Mouse (Mus musculus): Measurements from ENCODE around the gene Hrct1.
A peak's percentile ranks its signal among the peaks of the same experiment; 100 is the strongest.

Gene Hrct1

DNA sequence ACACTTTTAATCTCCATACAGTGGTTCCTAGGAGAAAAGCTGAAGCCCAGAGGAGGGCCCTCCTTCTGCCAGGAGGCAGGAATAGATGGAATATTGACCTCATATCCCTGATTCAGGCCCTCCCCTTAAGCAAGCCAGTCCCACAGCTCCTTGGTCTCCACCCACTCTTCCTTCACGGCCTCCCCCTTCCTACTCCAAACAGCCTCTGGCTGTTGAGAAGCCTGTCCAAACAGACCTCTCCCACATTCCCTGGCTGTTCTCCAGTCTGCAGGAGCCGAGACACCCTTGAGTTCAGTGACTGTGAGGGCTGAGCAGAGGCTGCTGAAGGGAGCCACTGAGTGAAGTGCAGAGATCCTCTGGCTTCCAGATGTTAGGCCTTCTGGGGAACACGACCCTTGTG is at the start of gene Hrct1:
Gene Hrct1, plus strand, starts transcription at position 194 of the 400 bp plus-strand sequence.
- no peak for DNase-seq

GRCm38 (mm10) chr4:43678541-43678940 is 48.4 kb upstream of the Hrct1 start:
- DNase-seq, result no peak

GRCm38 (mm10) chr4:43679416-43680043 is 47.5 kb upstream of the Hrct1 start:
- DNase-seq, result no peak

- no peak for DNase-seq
Measured at GRCm38 (mm10) chr4:43690021-43690420, 37.0 kb upstream of the Hrct1 start.

DNA sequence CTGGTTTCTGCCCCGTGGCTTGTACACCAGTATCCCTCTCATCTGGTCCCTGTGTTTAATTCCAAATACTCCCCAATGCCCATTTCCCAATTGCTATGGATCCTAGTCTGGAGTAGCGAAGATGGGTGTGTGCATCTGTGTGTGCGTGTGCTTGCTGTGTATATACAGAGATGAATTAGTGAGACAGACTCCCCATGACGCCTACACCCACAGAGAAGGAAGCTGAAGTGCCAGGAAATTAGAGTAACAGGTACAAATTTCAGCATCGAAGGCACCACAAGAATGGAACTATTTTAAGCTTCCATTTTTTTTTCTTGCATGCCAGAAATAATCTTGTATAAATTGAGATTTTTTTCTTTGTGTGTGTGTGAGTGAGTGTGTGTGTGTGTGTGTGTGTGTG is 36.0 kb upstream of the Hrct1 start:
- DNase-seq, result no peak

DNA sequence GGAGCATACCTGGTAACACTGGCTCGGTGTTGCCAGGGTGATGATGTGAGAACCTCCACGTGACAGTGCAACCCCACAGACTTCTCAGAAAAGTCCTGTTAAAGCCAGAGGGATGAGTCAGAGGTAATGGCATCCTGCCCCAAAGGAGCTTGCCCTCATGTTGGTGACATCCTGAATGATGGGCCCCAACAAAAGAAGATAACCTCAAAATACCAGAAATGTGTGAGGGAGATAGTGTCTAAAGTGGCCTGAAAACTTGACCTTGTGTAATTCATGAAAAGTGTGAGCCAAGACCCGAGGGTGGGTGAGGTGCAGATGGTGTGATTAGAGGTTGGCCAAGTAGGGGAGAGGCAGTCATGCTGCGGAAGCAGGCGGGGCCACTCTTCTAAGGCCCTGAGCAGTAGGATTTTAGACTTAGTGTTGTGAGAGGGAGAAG is 33.2 kb upstream of the Hrct1 start:
- no peak for DNase-seq

DNA sequence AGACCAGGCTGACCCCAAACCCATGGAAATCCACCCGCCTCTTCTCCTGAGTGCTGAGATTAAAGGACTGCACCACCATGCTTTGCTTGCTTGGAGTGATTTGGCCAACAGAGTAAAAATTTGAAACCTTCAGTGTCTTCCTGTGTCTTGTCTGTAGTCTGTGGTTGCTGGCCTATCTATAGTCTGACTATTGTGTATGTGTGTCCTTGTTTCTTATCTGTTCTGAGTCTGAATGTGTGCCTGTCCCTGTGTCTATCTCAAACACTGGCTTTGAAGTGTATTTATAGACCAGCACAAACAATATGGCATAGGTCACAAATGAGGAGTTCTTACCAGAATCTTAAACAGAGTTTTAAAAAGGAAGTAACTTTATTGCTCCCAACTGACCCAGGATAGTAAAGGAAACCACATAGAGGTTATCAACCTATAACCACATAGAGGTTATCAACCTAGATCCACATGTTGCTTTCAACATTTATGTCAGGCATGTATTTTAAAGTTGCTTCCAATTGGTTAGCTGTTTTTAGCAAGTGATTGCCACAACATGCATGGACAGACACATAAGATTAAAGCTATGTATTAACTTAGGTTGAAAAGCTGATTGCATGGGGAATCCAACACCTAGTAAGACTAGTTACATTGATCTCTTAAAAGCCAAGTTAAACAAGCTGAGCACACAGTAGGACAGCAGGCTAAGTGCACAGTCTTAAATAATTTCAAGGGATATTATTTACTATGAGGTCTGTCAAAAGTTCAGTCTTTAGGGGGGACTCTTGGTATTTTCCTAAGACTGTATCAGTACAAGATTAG is 32.3 kb upstream of the Hrct1 start:
- DNase-seq, result no peak

DNA sequence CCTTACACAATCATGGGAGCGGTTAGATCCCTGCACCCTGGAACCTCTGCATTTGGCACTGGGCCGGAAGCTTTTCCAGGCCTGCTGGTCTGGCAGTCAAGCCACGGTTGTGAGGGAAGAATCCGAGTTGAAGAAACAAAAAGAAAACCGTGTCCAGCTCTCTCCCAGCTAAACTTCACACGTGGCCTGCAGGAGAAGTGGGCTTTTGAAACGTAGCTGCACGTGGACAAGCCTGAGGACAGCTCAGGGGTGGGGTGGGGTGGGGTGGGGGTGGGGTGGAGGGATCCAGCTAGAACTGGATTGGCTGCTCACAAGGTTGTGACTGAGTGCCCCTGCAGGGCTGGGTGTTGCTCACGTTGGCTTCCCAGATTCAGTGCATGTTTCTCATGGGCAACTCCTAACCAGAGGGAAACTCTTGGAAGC is 31.7 kb upstream of the Hrct1 start:
- DNase-seq, result no peak

DNA sequence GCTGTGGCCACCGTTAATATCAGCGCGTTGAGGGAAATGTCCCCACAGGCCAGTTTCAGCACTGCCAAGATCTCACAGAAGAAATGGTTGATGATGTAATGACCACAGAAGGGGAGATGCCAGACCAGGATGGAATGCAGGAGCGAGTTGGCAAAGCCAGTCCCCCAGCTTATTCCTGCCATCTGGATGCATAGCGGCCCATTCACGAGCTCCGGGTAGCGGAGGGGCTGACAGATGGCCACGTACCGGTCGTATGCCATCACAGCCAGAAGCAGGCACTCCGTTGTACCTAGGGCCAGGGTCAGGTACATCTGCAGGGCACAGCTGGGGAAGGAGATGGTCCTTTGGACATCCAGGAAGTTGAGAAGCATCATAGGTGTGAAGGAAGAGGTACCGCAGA is 30.4 kb upstream of the Hrct1 start:
- peak; percentile 56 to 65 for DNase-seq

- no peak for DNase-seq
Measured at GRCm38 (mm10) chr4:43700707-43701106, 26.3 kb upstream of the Hrct1 start, which contains the start of gene Olfr70. Olfr70 (minus strand) TSS chr4:43700807.

DNA sequence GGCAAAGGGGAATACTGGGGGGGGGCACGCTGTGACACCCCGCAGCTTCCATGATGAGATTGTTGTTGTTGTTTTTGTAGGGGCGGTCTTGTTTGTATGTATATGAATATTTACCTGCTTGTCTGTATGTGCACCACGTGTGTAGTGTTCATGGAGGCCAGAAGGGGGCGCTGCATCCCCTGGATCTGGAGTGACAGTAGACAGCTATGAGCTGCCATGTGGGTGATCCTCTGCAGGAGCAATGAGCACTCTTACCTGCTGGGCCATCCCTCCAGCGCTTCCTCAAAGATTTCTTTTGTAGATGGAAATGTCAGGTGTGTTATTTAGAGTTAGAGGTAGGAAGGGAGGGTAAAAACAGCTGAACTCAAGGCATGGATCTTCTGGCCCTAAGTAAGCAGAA is 23.5 kb upstream of the Hrct1 start:
- no peak for DNase-seq

- no peak for DNase-seq
Measured at GRCm38 (mm10) chr4:43703851-43704250, 23.1 kb upstream of the Hrct1 start.

- no peak for DNase-seq
Measured at GRCm38 (mm10) chr4:43705991-43706390, 21.0 kb upstream of the Hrct1 start.

DNA sequence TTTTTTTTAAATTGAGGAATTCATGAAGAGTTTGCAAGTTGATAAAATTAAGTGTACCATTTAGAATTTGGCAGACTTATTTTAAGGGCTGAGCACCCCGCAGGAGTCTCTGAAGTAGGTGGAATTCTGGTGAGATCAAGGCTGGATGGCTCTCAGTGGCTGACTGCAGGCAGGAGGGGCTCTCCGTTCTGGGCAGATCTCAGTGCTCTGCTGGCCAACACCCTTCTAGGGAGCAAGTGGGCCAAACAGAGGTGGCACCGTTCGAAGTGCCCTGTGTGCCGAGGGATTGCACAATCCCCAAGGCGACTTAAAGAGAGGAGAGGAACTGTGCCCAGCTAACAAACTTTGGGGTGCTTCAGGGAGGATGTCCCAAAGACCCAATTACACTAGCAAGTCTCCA is 17.1 kb upstream of the Hrct1 start, which contains the start of gene Olfr71:
Gene Olfr71, minus strand, starts transcription at position 387 of the 400 bp plus-strand sequence.
- DNase-seq, result no peak

GRCm38 (mm10) chr4:43711821-43712220 is 15.2 kb upstream of the Hrct1 start:
- DNase-seq, result peak; percentile 92

- no peak for DNase-seq
Measured at GRCm38 (mm10) chr4:43713652-43714219, 13.3 kb upstream of the Hrct1 start.

GRCm38 (mm10) chr4:43720491-43721228 is 6.3 kb upstream of the Hrct1 start:
- DNase-seq, result no peak

GRCm38 (mm10) chr4:43722191-43722590 is 4.8 kb upstream of the Hrct1 start:
- no peak for DNase-seq

DNA sequence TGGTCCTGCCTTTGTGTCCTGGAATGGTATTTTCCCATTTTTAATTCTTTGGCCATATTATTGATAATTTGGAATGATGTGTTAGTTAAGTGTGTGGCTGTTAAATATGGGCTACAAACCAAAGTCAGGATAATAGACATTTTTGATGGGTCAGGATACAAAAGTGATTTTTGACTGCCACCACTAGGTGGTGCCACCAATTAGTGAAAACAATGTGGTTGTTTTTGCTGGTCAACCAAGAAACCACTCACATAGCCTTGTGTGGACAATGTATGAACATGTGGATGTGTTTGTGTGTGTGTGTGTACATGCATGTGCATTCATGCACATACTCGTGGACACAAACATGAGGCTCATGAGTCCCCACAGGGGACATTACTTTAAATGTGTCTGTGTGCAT is 2.2 kb upstream of the Hrct1 start:
- DNase-seq, result peak in 1 of 2 experiments; percentile 20

DNA sequence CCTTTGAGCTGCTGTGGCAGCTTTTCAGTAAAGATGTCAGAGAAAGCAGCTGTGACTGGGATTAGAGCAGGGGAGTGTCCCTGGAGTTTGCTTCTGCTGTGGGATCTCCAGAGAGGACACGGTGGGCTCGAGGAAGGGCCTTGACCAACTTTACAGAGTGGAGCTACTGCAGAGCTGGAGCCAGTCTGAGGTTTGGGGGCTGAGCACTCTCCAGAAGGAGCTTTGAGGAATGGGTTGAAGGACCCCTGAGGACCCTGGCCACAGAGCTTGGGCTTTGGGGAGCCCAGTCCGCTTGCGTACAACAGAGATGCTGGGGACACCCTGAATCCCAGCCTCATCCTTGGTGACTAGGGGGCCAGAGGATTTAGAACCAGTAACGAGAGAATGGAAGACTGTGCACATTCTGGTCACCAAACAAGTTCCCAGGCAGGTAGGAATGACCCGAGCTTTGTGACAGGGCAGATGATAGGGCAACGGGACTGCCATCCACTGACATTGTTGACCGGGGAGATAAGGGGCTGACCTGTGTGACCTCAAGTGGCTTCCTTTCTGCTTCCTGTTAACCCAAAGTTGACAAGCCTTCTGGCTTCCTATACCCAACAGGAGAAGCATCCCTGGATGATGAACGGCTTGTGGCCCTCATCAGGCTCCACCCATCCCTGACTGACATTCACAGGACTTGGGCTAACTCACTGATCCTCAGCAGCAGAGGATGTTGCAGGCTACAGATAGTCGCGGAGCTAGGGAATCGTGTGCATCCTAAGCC is 577 bp upstream of the Hrct1 start:
- DNase-seq, result no peak

GRCm38 (mm10) chr4:43727718-43728575 is 959 bp downstream of the Hrct1 start:
- no peak for DNase-seq
